Mouse (Mus musculus) intestine, embryonic 14.5 days (tissue): ENCODE measurements around the gene Gm11084. TPM values are rescaled to one million over a fixed set of nuclear protein-coding genes. Genes with fewer than 3 reads are reported as not detected.
A peak's percentile ranks its signal among the peaks of the same experiment; 100 is the strongest.

Experiments
- ATAC-seq: fragments of 200-750 bp; cut with Nextera tagmentation; replicated peaks from 2 replicates; pipeline ENCODE4 v1.8.0; 2017; ENCODE audit warnings: low read depth, moderate number of reproducible peaks, moderate TSS enrichment, moderate library complexity; ENCODE audit not compliant: low FRiP score, low TSS enrichment
- DNase-seq: peaks from one replicate; pipeline ENCODE4 v3.0.0-alpha.2; 2018; ENCODE audit warnings: low spot score
- H3K27ac ChIP-seq: fragments of 300-500 bp; sonication (generic); 2 replicates; pipeline ENCODE4 v1.5.1; 2014; ENCODE audit warnings: low read depth, mild to moderate bottlenecking, control low read depth
- H3K27me3 ChIP-seq: fragments of 300-500 bp; sonication (generic); replicated peaks from 2 replicates; pipeline ENCODE4 v1.6.1; 2014; ENCODE audit warnings: low read length, control low read depth; ENCODE audit not compliant: control insufficient read depth, insufficient read depth
- H3K36me3 ChIP-seq: fragments of 300-500 bp; sonication (generic); 2 replicates; pipeline ENCODE4 v1.6.1; 2014; ENCODE audit warnings: low read length, control low read depth; ENCODE audit not compliant: control insufficient read depth, insufficient read depth
- H3K4me1 ChIP-seq: fragments of 300-500 bp; sonication (generic); replicated peaks from 2 replicates; pipeline ENCODE4 v1.6.1; 2014; ENCODE audit warnings: low read length, control low read depth, mixed read lengths; ENCODE audit not compliant: control insufficient read depth, insufficient read depth
- H3K4me2 ChIP-seq: fragments of 300-500 bp; sonication (generic); 2 replicates; pipeline ENCODE4 v1.6.1; 2014; ENCODE audit warnings: low read length
- H3K4me3 ChIP-seq: fragments of 300-500 bp; sonication (generic); 2 replicates; pipeline ENCODE4 v1.5.1; 2014; ENCODE audit warnings: low read depth, low read length, control low read depth, mixed read lengths
- H3K9ac ChIP-seq: fragments of 300-500 bp; sonication (generic); 2 replicates; pipeline ENCODE4 v1.6.1; 2014; ENCODE audit warnings: mild to moderate bottlenecking, low read length
- H3K9me3 ChIP-seq: fragments of 300-500 bp; sonication (generic); 2 replicates; pipeline ENCODE4 v1.6.1; 2016; ENCODE audit warnings: low read length, control low read depth; ENCODE audit not compliant: control insufficient read depth
- WGBS: fragments of 180-500 bp; shearing (Covaris S2); extraction: QIAGEN DNeasy Blood & Tissue Kit; methylation state at CpG from one replicate; pipeline ENCODE4 v1.1.7; 2014; 5-methylcytosine and 5-hydroxymethylcytosine counted together
- polyA plus RNA-seq: library from polyadenylated mRNA; unstranded; fragments of >200 nt; fragmentation: Nextera tagmentation; extraction: Ambion mirVana; gene quantifications from 2 replicates; pipeline ENCODE4 v1.2.1, GENCODE M21; 2014

Gm11084 gene
- polyA plus RNA-seq, 1 experiment from 2014 or later: not detected

DNA sequence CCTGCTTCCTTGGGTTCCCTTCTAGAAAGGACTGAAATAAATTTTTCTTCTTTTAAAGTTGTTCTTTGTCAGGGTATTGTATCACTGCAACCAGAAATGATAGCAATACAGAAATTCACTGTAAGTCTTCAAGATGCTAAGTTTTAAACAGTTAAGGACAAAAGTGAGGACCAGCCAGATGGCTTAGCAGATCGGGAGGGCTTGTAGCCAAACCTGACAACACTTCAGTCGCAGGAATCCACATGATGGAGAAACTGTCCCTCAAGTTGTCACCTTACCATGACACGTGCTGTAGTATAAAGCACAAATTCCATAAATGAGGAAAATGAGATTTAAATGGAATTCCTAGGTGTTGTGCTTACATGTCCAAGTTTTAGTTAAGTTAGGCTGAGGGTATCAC is 3.3 kb downstream of the Gm11084 start:
- Histone ChIP-seq H3K9me3 (no peaks in the 10 kb centered on the region), H3K27me3 (no peaks in the 10 kb centered on the region), H3K4me2 (no peak overlapping the region), H3K4me1 (no peaks in the 10 kb centered on the region), H3K36me3 (no peaks in the 10 kb centered on the region), H3K4me3 (no peak overlapping the region), H3K27ac (no peak overlapping the region), H3K9ac (no peak overlapping the region)
- WGBS: 90% methylated on average over 3 of the region's 3 CpGs
- DNase-seq (no peak), ATAC-seq (no peak)

DNA sequence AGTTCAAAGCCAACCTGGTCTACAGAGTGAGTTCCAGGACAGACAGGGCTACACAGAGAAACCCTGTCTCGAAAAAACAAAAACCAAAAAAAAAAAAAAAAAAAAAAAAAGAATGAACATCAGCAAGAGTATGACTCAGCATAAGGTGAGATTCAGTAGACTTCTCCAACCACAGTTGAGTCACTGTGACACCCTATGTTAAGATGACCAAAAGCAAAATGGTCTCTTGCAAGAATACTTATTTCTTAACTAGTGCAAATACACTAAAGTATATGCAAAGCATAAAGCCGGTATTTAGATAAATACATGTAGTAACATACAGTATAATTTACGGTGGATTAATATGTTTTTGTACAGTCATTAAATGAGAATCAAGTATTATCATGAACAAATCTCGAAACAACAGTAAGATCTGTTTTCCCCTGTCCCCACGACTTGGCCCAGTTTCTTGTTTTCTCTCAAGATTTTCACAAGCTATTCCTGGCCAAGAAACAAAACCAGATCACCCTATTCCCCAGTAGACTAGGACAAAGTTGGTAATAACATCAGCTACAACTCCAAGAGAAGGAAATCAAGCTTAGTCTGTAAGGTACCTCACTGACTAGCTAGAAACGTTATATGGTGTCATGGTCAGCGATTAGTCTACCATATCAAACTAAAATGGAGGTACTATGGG is 4.3 kb downstream of the Gm11084 start:
- Histone ChIP-seq H3K9me3 (no peaks in the 10 kb centered on the region), H3K27me3 (no peaks in the 10 kb centered on the region), H3K4me2 (no peak overlapping the region), H3K36me3 (no peaks in the 10 kb centered on the region), H3K9ac (no peak overlapping the region), H3K27ac (no peak overlapping the region), H3K4me1 (0 out of 2 replicates have a peak, but pooled peaks cover 1% of the 10 kb centered on the region), H3K4me3 (no peak overlapping the region)
- DNase-seq (no peak), ATAC-seq (no peak)
- WGBS: 94% methylated on average over 7 of the region's 7 CpGs

DNA sequence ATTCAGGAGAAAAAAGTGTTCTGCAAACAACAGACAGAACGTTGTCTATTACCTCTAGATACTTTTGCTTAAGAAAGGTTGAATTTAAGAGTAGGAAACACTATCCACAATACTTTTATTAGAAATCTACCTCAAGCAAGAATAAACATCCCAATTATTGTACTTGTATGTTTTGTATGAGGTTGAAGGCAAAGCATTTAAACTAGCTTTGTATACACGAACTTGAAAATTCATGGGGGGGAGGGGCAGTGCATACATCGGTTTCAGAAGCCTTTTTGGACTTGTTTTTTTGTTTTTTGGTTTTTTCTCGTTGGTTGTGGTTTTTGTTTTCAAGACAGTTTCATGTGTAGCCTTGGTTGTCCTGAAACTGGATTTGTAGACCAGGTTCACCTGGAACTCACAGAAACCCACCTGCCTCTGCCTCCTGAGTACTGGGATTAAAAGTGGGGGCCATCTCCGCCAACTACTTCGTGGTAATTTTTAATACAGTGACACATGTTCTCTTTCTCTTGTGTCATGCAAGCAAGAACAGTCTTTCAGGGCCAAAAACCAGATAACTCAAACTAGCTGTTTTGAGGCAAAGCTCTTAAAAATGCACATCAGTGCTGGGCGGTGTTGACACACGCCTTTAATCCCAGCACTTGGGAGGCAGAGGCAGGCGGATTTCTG is 4.9 kb downstream of the Gm11084 start:
- H3K4me1 ChIP-seq: peaks cover 5% of the 10 kb centered on the region; the same call in 1 of the 2 replicates
- H3K9me3 ChIP-seq: no peaks in the 10 kb centered on the region
- H3K9ac ChIP-seq: peak overlapping the region; percentile 98
- no peaks in the 10 kb centered on the region for H3K27me3 ChIP-seq
- no peak for DNase-seq
- no peak for ATAC-seq
- peak overlapping the region; percentile 100; the same call in 1 of the 2 replicates for H3K27ac ChIP-seq
- H3K36me3 ChIP-seq: no peaks in the 10 kb centered on the region
- H3K4me2 ChIP-seq: peak overlapping the region; percentile 68
- H3K4me3 ChIP-seq: peak overlapping the region; percentile 78
- WGBS: 78% methylated on average over 9 of the region's 9 CpGs

DNA sequence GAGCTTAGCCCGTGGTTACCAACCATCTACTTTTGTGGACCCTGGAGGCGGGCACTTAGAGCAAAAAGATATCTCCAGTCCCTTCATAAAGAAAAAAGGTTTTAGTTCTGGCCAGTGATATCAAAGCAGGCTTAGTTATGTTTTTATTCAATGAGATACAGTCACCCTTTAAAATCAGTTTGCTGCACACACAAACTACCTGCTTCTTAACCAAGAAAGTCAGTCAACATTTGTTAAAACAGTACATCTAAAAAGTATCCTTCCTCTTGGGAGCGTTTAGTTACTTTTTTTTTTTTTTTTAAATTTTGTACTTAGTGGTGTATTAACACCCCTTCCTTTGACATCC is 5.5 kb downstream of the Gm11084 start:
- Histone ChIP-seq H3K27me3 (no peaks in the 10 kb centered on the region), H3K4me1 (peaks cover 7% of the 10 kb centered on the region), H3K4me3 (peak overlapping the region; percentile 78), H3K36me3 (0 out of 2 replicates have a peak, but pooled peaks cover 1% of the 10 kb centered on the region), H3K4me2 (peak overlapping the region; percentile 68), H3K9ac (peak overlapping the region; percentile 98), H3K27ac (peak overlapping the region; percentile 100), H3K9me3 (no peaks in the 10 kb centered on the region)
- DNase-seq: no peak
- 12% methylated on average over 3 of the region's 3 CpGs for WGBS
- ATAC-seq: no peak

DNA sequence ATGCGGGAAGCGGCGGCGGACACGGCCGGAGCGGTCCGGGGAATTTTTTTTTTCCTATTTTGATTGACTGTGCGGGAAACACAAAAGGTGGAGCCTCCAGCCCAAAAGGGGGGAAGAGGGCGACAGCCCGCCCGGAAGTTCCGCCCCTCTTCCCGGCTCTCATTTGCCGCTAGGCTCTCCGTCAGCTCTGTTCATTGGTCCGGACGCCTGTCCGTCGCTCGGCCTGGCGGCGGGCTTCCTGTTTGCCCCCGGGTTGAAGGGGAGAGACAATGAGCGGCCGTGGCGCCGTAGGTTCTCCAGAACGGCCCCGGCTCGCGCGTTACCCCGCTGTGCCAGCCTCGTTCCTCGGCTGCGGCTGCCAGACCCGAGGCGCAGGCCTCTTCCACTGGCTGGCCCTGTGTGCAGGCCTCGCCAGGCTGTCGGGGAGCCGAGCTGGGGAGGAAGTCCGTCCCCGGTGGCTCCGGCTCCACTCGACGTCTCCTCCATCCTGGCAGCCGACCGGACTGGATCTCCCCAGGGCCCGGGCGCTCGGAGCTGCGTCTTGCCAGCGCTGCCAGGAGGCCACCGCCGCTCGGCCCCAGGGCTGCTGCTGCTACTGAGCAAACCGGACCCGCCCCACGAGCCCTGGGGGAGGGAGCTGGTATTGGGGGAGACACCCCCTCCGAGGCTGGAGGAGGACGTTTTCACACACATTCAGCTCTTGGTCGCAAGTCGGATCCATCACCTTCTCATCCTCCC is 6.0 kb downstream of the Gm11084 start, which contains the start of gene Sp3:
TSS of gene Sp3 (minus strand) at position 110 of the 738 bp plus-strand sequence.
- peak within 1 kb of the TSS; percentile 100 for H3K27ac ChIP-seq
- under 1% methylated on average over 63 of the region's 64 CpGs for WGBS
- peak; percentile 81 for ATAC-seq

DNA sequence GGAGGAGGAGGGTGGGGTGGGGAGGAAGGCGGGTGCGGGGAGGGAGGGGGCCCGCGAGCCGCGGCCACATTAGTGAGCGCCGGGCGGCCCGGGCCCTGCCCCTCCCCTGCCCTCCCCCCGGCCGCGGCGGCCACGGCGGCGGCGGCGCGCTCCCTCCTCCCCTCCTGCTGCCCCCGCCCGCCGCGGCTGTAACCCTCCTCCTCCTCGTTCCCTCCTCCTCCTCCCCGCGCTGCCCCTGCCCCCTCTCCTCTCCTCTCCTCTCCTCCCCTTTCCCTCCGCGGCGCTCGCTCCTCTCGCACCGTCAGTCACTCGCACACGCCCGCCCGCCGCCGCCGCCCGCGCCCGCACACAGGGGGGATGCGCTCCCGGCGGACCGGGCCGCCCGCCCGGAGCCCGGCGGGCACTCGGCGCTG is 6.9 kb downstream of the Gm11084 start:
- Histone ChIP-seq H3K9me3 (no peaks in the 10 kb centered on the region), H3K36me3 (0 out of 2 replicates have a peak, but pooled peaks cover 8% of the 10 kb centered on the region), H3K27ac (peak overlapping the region; percentile 100), H3K4me3 (peak overlapping the region; percentile 78), H3K4me2 (peak overlapping the region; percentile 69), H3K9ac (peak overlapping the region; percentile 98), H3K27me3 (no peaks in the 10 kb centered on the region), H3K4me1 (peaks cover 11% of the 10 kb centered on the region)
- DNase-seq: peak; percentile 85
- under 1% methylated on average over 22 of the region's 54 CpGs for WGBS
- ATAC-seq: peak; percentile 63

More for the DNA sequence above, 6.0 kb downstream of the Gm11084 start, which contains the start of gene Sp3:
- Histone ChIP-seq H3K4me3 (peak within 1 kb of the TSS; percentile 78), H3K27me3 (no peaks in the 10 kb centered on the region), H3K4me1 (peaks cover 11% of the 10 kb centered on the region), H3K4me2 (peak within 1 kb of the TSS; percentile 69), H3K9me3 (no peaks in the 10 kb centered on the region), H3K36me3 (0 out of 2 replicates have a peak, but pooled peaks cover 6% of the 10 kb centered on the region), H3K9ac (peak within 1 kb of the TSS; percentile 98)
- peak; percentile 97 for DNase-seq

DNA sequence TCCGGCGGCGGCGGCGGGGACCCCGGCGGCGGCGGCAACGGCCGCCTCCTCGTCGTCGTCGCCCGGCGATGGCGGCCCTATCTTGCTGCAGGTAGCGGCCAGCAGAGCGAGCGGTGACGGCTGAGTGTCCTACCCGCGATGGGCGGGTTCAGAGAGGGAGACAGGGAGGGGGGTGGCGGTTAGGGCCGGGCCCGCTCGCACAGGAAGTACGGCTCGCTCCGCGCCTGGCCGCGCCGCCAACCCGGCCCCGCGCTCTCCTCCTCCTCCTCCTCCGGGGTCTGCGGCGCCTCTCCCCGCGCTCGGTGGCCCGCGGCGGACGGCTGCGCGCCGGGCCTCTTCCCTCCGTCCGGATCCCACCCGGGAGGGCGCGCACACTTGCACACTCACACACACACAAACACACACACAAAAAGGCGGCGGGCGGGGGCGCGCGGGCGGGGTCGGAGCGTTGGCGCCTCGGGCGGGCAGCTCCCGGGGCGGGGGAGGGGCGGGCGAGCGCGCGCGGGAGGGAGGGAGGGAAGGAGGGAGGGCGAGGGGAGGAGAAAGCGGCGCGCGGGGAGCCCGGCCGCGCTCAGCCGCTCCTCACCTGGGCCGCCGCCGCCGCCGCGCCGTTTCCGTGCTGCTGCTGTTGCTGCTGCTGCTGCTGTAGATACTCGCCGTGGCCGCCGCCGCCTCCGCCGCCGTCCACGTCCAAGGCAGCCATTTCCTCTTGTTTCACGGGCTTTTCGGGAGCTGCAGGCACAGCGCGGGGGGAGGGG is 7.4 kb downstream of the Gm11084 start:
- Histone ChIP-seq H3K4me1 (peaks cover 13% of the 10 kb centered on the region), H3K27ac (peak overlapping the region; percentile 100), H3K9ac (peak overlapping the region; percentile 98), H3K9me3 (no peaks in the 10 kb centered on the region), H3K4me3 (peak overlapping the region; percentile 78), H3K36me3 (0 out of 2 replicates have a peak, but pooled peaks cover 8% of the 10 kb centered on the region), H3K4me2 (peak overlapping the region; percentile 69), H3K27me3 (no peaks in the 10 kb centered on the region)
- WGBS: under 1% methylated on average over 50 of the region's 107 CpGs
- DNase-seq: peak; percentile 96
- peak; percentile 87 for ATAC-seq

DNA sequence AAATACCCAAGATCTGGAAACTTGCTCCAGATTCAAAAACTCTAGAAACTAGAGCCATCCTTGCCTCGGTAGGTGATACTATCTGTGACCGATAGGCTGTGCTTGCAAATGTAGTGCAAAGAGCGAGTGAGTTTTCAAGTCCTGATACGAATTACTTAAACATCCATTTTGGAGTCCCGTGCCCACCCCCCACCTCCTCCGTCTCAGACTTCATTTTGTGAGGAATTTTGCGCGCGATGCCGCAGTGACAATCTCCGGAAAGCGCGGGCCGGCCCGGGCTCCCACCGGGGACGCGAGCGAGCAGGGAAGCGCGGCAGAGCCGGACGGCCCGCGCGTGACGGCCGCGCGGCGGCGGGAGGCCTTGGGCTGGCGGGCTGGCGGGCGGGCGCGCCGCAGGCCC is 8.0 kb downstream of the Gm11084 start:
- WGBS: under 1% methylated on average over 33 of the region's 38 CpGs
- Histone ChIP-seq H3K4me3 (peak overlapping the region; percentile 78), H3K9ac (peak overlapping the region; percentile 98), H3K4me2 (peak overlapping the region; percentile 69), H3K27me3 (no peaks in the 10 kb centered on the region), H3K27ac (peak overlapping the region; percentile 100), H3K4me1 (peaks cover 17% of the 10 kb centered on the region), H3K9me3 (no peaks in the 10 kb centered on the region), H3K36me3 (0 out of 2 replicates have a peak, but pooled peaks cover 8% of the 10 kb centered on the region)
- ATAC-seq: peak; percentile 13
- peak; percentile 86 for DNase-seq
